Mouse (Mus musculus): ENCODE results near the gene Lyrm7. TPM values are rescaled to one million over a fixed set of nuclear protein-coding genes. Genes with fewer than 3 reads are reported as not detected.

Lyrm7 gene
- polyA plus RNA-seq, 2 experiments: 8.2 to 10.8 TPM

DNA sequence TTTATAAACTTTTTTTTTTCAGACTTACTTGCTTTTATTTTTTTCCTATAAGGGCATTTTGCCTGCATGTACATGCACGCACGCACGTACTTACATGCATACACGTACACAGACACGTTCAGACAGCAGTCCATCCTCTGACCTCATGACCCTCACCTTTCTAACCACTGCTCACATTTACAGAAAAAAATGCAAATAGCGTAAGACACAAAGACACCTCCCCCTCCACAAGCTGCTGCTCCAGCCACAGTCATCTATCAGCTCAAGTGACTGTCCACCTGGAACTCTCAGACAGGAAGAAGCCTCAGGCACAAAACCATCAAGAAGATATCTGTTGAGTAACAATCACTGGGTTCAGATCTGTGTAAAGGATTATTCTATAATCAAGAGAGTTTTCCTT lies 78.5 kb downstream of the Lyrm7 start:
- WGBS: 80% methylated on average over 6 of the region's 6 CpGs
- H3K9me3 ChIP-seq (ENCODE audit: control insufficient read depth, low read length): no peaks in the 10 kb centered on the region
- peaks cover 15% of the 10 kb centered on the region for H3K4me1 ChIP-seq (ENCODE audit: control insufficient read depth, insufficient read depth, low read length)
- no peak for DNase-seq (ENCODE audit: low spot score)
- ATAC-seq (ENCODE audit: low FRiP score, low read depth): no peak
- no peak overlapping the region for H3K27ac ChIP-seq (replicated peaks; ENCODE audit: low read depth, low read length)
- H3K4me3 ChIP-seq (replicated peaks; ENCODE audit: low read length): no peak overlapping the region
- no peak overlapping the region for H3K4me2 ChIP-seq (replicated peaks; ENCODE audit: low read depth, low read length, severe bottlenecking)
- H3K9ac ChIP-seq (ENCODE audit: low read depth, low read length, severe bottlenecking): no peak overlapping the region
- no peak for TF ChIP-seq POLR2A (IDR thresholded peaks at IDR 0.05; ENCODE audit: borderline replicate concordance, extremely low read depth, insufficient read depth, insufficient read length)
- H3K27me3 ChIP-seq (ENCODE audit: control insufficient read depth, insufficient read depth, low read length): no peaks in the 10 kb centered on the region
- H3K36me3 ChIP-seq (ENCODE audit: control insufficient read depth, insufficient read depth, low read length): no peaks in the 10 kb centered on the region

- Histone ChIP-seq H3K4me2 (replicated peaks; ENCODE audit: low read depth, low read length, severe bottlenecking) (no peak overlapping the region), H3K27ac (replicated peaks; ENCODE audit: low read depth, low read length) (no peak overlapping the region), H3K9me3 (ENCODE audit: control insufficient read depth, low read length) (no peaks in the 10 kb centered on the region), H3K27me3 (ENCODE audit: control insufficient read depth, insufficient read depth, low read length) (no peaks in the 10 kb centered on the region), H3K4me1 (ENCODE audit: control insufficient read depth, insufficient read depth, low read length) (0 out of 2 replicates have a peak, but pooled peaks cover 5% of the 10 kb centered on the region), H3K4me3 (replicated peaks; ENCODE audit: low read length) (no peak overlapping the region), H3K36me3 (ENCODE audit: control insufficient read depth, insufficient read depth, low read length) (no peaks in the 10 kb centered on the region), H3K9ac (ENCODE audit: low read depth, low read length, severe bottlenecking) (no peak overlapping the region)
- TF ChIP-seq POLR2A (IDR thresholded peaks at IDR 0.05; ENCODE audit: borderline replicate concordance, extremely low read depth, insufficient read depth, insufficient read length): no peak
- WGBS: 91% methylated on average over 1 of the region's 1 CpGs
- ATAC-seq (ENCODE audit: low FRiP score, low read depth): no peak
- DNase-seq (ENCODE audit: low spot score): no peak
Measured at GRCm38 (mm10) chr11:54779946-54780345, 80.8 kb downstream of the Lyrm7 start.

DNA sequence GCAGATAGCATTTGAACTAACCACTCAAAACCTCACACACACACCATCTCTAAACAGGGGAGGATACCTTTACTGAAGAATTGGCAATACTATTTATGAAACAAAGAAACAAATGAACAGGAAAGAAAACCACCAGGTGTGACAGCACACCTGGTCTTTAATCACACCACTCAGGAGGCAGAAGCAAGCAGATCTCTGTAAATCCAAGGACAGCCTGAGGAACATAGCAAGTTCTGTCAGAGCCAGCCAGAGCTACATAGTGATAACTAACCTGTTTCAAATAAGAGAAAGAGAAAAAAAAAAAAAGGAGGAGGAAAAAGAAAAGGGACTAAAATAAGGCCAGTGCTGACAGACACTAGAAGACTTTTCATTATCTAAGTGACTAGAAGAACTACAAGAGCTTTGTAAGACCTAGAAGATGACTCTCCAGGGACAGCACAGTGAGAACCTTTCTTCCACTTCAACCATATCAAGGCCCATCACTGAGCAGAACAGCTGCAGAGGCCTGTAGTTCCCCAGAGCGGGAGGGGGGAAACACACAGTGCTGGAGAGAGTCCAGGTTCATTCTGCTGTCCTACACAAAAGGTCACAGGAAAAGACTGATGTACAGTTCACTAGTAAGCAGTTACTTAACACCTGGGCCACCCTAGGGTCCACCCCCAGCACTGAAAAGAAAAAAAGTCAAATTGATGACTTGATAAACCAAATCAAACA lies 82.4 kb downstream of the Lyrm7 start:
- Histone ChIP-seq H3K27ac (replicated peaks; ENCODE audit: low read depth, low read length) (no peak overlapping the region), H3K4me3 (replicated peaks; ENCODE audit: low read length) (no peak overlapping the region), H3K9me3 (ENCODE audit: control insufficient read depth, low read length) (no peaks in the 10 kb centered on the region), H3K36me3 (ENCODE audit: control insufficient read depth, insufficient read depth, low read length) (no peaks in the 10 kb centered on the region), H3K27me3 (ENCODE audit: control insufficient read depth, insufficient read depth, low read length) (no peaks in the 10 kb centered on the region), H3K4me1 (ENCODE audit: control insufficient read depth, insufficient read depth, low read length) (0 out of 2 replicates have a peak, but pooled peaks cover 3% of the 10 kb centered on the region), H3K9ac (ENCODE audit: low read depth, low read length, severe bottlenecking) (no peak overlapping the region), H3K4me2 (replicated peaks; ENCODE audit: low read depth, low read length, severe bottlenecking) (no peak overlapping the region)
- WGBS: 77% methylated on average over 1 of the region's 1 CpGs
- no peak for ATAC-seq (ENCODE audit: low FRiP score, low read depth)
- no peak for TF ChIP-seq POLR2A (IDR thresholded peaks at IDR 0.05; ENCODE audit: borderline replicate concordance, extremely low read depth, insufficient read depth, insufficient read length)
- peak; percentile 45 for DNase-seq (ENCODE audit: low spot score)

DNA sequence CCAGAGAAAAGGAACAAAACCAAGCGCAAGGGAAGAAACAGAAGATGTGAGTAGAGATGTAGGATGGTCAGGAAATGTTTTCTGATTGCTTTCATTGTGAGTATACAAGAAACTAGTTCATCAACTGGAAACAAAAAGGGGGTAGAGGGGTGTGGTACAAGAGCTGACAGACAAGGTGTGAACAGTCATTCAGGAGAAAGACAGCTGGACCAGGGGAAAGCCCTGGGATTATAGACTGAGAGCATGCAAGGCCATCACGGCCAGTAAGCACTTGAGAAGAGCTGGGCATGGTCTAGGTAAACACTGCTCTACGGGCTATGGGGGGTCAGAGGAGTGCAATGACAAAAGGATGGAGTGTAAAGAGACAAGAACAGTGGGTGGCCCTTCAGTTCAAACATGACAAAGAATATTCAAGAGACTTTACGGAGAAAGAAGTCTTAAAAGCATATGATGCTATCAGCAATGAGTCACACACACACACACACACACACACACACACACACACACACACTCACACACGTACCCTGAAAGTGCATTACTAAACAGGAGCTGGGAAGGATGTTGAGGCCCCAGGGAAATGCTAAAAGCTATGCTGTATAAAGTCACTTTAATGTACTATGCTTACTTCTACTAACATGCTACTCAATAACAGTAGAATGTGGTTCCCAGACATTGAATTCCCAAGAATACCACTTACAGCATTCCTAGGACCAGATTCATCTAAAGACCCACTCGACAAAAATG lies 83.2 kb downstream of the Lyrm7 start:
- no peak for TF ChIP-seq POLR2A (IDR thresholded peaks at IDR 0.05; ENCODE audit: borderline replicate concordance, extremely low read depth, insufficient read depth, insufficient read length)
- DNase-seq (ENCODE audit: low spot score): no peak
- WGBS: 71% methylated on average over 6 of the region's 6 CpGs
- Histone ChIP-seq H3K9me3 (ENCODE audit: control insufficient read depth, low read length) (no peaks in the 10 kb centered on the region), H3K4me3 (replicated peaks; ENCODE audit: low read length) (no peak overlapping the region), H3K9ac (ENCODE audit: low read depth, low read length, severe bottlenecking) (no peak overlapping the region), H3K4me2 (replicated peaks; ENCODE audit: low read depth, low read length, severe bottlenecking) (no peak overlapping the region), H3K27me3 (ENCODE audit: control insufficient read depth, insufficient read depth, low read length) (no peaks in the 10 kb centered on the region), H3K27ac (replicated peaks; ENCODE audit: low read depth, low read length) (no peak overlapping the region), H3K36me3 (ENCODE audit: control insufficient read depth, insufficient read depth, low read length) (no peaks in the 10 kb centered on the region), H3K4me1 (ENCODE audit: control insufficient read depth, insufficient read depth, low read length) (0 out of 2 replicates have a peak, but pooled peaks cover 3% of the 10 kb centered on the region)
- ATAC-seq (ENCODE audit: low FRiP score, low read depth): no peak

Other genes with a start within 250 kb of the Lyrm7 start
- gene Cdc42se2, start 73.2 kb downstream of the Lyrm7 start, polyA plus RNA-seq (2012; rRNA removed): 51.7 and 65.4 TPM in 2 replicates
- 77.7 and 82.5 TPM in 2 replicates for gene Cdc42se2, start 73.2 kb downstream of the Lyrm7 start, polyA plus RNA-seq (2014; fragmentation: Nextera tagmentation; extraction: Ambion mirVana)
- gene Hint1, start 5.5 kb upstream of the Lyrm7 start, polyA plus RNA-seq (2012; rRNA removed): 492 and 618 TPM in 2 replicates
- 557 and 602 TPM in 2 replicates for gene Hint1, start 5.5 kb upstream of the Lyrm7 start, polyA plus RNA-seq (2014; fragmentation: Nextera tagmentation; extraction: Ambion mirVana)
- 14.5 and 18.2 TPM in 2 replicates for gene Gpx3, start 41.5 kb upstream of the Lyrm7 start, polyA plus RNA-seq (2012; rRNA removed)
- 32.7 and 37.3 TPM in 2 replicates for gene Gpx3, start 41.5 kb upstream of the Lyrm7 start, polyA plus RNA-seq (2014; fragmentation: Nextera tagmentation; extraction: Ambion mirVana)
- gene Tnip1, start 102.0 kb upstream of the Lyrm7 start, polyA plus RNA-seq (2012; rRNA removed): 21.6 and 24.8 TPM in 2 replicates
- 20.0 and 20.6 TPM in 2 replicates for gene Tnip1, start 102.0 kb upstream of the Lyrm7 start, polyA plus RNA-seq (2014; fragmentation: Nextera tagmentation; extraction: Ambion mirVana)
- gene Anxa6, start 172.5 kb upstream of the Lyrm7 start, polyA plus RNA-seq (2012; rRNA removed): 272 and 281 TPM in 2 replicates
- 390 and 395 TPM in 2 replicates for gene Anxa6, start 172.5 kb upstream of the Lyrm7 start, polyA plus RNA-seq (2014; fragmentation: Nextera tagmentation; extraction: Ambion mirVana)
- gene Ccdc69, start 217.2 kb upstream of the Lyrm7 start, polyA plus RNA-seq (2012; rRNA removed): 1.2 and 1.6 TPM in 2 replicates
- gene Ccdc69, start 217.2 kb upstream of the Lyrm7 start, polyA plus RNA-seq (2014; fragmentation: Nextera tagmentation; extraction: Ambion mirVana): 1.1 and 1.3 TPM in 2 replicates
- gene Gm2a, start 237.2 kb upstream of the Lyrm7 start, polyA plus RNA-seq (2012; rRNA removed): 12.2 and 14.6 TPM in 2 replicates
- 34.6 and 37.8 TPM in 2 replicates for gene Gm2a, start 237.2 kb upstream of the Lyrm7 start, polyA plus RNA-seq (2014; fragmentation: Nextera tagmentation; extraction: Ambion mirVana)

All from limb, embryonic 14.5 days (tissue).